Mouse (Mus musculus): Measurements from ENCODE around the gene Ptprn. TPM values are rescaled to one million over a fixed set of nuclear protein-coding genes. Genes with fewer than 3 reads are reported as not detected.

Ptprn gene
- polyA plus RNA-seq, 1 experiment from 2014 or later = 0.35 TPM

DNA sequence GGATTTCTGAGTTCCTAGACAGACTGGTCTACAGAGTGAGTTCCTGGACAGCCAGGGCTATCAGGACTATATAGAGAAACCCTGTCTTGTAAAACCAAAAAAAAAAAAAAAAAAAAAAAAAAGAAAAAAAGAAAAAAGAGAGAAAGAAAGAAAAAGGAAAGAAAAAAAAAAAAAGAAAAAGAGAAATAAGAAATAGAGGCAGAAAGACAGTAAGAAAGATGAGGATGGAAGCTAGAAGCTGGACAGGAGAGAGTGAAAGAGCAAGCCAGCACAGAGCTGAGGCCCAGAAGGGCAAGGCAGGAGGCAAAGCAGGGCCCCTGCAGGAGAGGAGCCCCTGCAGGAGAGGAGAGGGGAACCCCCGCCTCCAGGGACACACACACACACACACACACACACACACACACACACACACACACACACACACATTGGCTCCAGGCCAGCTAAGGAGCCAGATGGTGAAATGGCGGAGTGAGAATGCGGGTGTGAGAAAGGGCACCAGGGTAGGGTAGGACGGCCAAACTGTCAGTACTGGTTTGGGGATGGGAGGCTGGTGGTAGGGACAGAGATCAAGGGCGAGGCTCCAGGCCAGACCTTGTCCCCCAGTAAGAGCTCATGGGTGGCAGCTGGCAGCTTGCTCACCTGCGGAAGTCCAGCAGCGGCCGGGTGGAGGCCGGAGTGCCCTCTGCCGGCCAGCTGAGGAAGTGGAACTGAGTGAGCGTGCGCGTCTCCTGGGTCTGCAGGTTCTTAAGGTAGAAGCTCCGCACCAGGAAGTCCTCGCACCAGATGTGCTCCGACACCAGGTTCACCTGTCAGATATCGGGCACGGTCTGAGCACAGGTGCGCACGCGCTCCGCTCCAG, 13.0 kb downstream of the Ptprn start:
- ATAC-seq (ENCODE audit: insufficient number of reproducible peaks, insufficient read depth, low FRiP score, low TSS enrichment, low read depth) = no peak
- H3K36me3 ChIP-seq = no peaks in the 10 kb centered on the region
- H3K27ac ChIP-seq = no peak overlapping the region
- H3K9me3 ChIP-seq = no peaks in the 10 kb centered on the region
- H3K4me2 ChIP-seq = peak overlapping the region; percentile 51
- peak overlapping the region; percentile 27 for H3K4me3 ChIP-seq (replicated peaks)
- WGBS = 5% methylated on average over 21 of the region's 22 CpGs
- peaks cover 21% of the 10 kb centered on the region for H3K27me3 ChIP-seq
- peaks cover 25% of the 10 kb centered on the region for H3K4me1 ChIP-seq (replicated peaks)
- H3K9ac ChIP-seq (replicated peaks) = no peak overlapping the region

DNA sequence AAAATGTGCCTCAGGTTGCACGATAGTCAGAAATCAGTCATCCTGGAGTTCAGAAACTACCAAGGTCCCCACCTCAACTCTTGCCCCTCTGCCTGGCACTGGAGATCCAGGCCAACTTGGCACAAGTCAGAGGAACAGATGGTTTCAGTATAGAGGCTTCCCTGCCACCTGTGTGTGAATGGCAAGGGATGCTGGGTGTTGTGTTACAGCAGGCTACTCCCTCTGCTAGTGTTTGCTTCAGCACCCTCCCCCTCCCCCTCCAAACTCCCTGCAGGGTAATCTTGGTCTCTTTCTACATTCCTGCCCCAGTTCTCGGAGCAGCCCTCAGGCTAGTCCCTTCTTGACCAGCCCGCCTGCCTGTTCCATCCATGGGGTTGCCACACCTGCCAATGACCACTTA, 13.8 kb downstream of the Ptprn start:
- H3K4me1 ChIP-seq (replicated peaks) = peaks cover 25% of the 10 kb centered on the region
- no peak overlapping the region for H3K9ac ChIP-seq (replicated peaks)
- H3K27ac ChIP-seq = no peak overlapping the region
- no peak for ATAC-seq (ENCODE audit: insufficient number of reproducible peaks, insufficient read depth, low FRiP score, low TSS enrichment, low read depth)
- no peaks in the 10 kb centered on the region for H3K36me3 ChIP-seq
- H3K9me3 ChIP-seq = no peaks in the 10 kb centered on the region
- no peak overlapping the region for H3K4me2 ChIP-seq
- no peak overlapping the region for H3K4me3 ChIP-seq (replicated peaks)
- H3K27me3 ChIP-seq = peaks cover 17% of the 10 kb centered on the region
- WGBS = 57% methylated on average over 3 of the region's 3 CpGs

DNA sequence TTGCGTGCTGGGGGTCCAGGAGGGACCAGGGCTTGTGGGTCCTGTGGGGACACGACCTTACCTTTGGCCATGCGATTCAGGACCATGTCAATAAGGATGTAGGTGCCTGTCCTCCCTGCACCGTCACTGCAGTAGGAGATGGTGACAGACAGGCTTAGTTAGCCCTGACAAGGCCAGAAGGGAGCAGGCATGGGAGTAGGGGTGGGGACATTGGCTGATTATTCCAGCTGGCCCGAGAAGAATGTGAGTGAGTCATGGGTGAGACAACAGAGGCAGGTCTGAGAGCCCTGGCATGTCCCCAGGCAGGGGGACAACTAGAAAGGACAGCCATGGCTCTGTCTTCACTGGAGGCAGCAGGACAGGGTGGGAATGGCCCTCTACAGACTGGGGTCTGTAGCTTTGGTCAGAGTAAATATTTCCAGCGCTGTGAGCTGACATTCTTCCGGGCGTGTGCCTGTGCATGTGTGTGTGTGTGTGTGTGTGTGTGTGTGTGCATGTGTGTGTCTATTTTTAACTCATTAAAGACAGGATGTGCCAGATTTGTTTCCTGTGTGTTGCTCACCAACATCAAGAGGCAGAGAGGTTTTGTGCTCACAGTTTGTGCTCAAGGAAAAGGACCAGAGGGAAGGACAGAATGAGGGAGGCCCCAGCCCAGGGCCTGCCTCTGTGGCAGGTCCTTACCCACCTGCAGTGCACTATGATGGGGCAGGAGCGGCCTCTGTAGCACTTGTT, 16.1 kb downstream of the Ptprn start:
- H3K9me3 ChIP-seq = no peaks in the 10 kb centered on the region
- peaks cover 12% of the 10 kb centered on the region for H3K27me3 ChIP-seq
- peak overlapping the region; percentile 18; the same call in 1 of the 2 replicates for H3K9ac ChIP-seq (replicated peaks)
- no peak overlapping the region for H3K4me2 ChIP-seq
- no peak for ATAC-seq (ENCODE audit: insufficient number of reproducible peaks, insufficient read depth, low FRiP score, low TSS enrichment, low read depth)
- H3K4me1 ChIP-seq (replicated peaks) = peaks cover 25% of the 10 kb centered on the region
- peaks cover 13% of the 10 kb centered on the region; the same call in 1 of the 2 replicates for H3K36me3 ChIP-seq
- WGBS = 59% methylated on average over 9 of the region's 9 CpGs
- H3K27ac ChIP-seq = no peak overlapping the region
- H3K4me3 ChIP-seq (replicated peaks) = no peak overlapping the region

DNA sequence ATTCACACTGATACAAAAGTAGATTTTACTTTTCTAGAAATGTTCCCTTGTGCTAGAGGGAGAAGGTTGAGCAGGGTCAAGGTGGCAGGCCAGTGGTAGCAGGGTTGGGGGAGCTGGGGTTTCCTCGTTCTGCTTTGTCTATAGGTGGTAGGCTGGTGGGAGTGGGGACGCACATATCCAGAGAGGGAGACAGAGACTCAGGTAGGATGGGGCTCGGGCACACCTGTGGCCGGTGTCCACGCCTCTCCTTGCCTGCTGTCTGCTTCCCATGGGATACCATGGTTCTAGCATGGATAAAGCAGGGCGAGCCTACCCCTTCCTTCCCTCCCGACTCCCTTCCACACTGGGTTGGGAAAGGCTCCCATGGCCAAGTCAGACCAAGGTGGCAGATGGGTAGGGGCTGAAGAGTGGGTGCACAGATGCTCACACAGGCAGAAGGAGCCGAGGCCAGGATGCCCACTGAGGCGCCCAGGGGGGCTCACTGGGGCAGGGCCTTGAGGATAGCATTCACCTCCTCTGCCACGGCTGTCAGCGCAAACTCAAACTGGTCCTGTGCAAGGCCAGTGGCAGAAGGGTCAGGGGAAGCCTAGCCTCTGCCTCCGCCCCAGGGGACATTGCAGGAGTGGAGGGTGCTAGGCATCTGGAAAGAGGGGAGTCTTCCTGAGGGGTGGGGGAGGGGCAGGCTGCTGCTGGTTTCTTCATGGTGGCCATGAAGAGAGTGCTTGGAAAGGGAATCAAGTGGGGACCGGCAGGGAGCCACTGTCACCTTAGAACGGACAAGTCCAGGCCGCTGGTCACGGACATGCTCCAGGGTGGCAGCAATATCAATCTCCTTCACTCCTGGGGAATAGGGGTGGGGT, 17.0 kb downstream of the Ptprn start:
- peak overlapping the region; percentile 18; the same call in 1 of the 2 replicates for H3K9ac ChIP-seq (replicated peaks)
- H3K27me3 ChIP-seq = peaks cover 3% of the 10 kb centered on the region
- no peak for ATAC-seq (ENCODE audit: insufficient number of reproducible peaks, insufficient read depth, low FRiP score, low TSS enrichment, low read depth)

DNA sequence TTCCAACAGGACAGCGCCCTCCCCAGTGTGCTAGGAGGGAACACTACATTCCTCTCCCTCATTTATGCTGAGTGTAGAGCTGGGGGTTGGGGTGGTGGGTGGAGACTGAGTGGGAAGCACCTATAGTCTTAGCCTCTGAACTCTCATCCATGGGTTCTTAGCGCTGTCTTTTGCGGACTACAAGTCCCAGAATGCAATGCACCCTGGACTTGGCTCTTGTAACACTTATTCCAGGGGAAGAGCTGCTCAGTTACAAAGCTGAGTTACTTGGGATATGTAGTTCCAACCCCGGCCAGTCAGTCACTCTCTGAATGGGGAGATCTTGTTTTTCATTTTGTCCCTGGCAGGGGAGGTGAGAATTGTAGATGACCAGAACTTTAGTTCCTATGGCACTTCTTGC, 19.5 kb downstream of the Ptprn start:
- no peak for ATAC-seq (ENCODE audit: insufficient number of reproducible peaks, insufficient read depth, low FRiP score, low TSS enrichment, low read depth)
- H3K4me2 ChIP-seq = no peak overlapping the region

More for the DNA sequence above, 17.0 kb downstream of the Ptprn start:
- no peak overlapping the region for H3K4me2 ChIP-seq
- H3K4me3 ChIP-seq (replicated peaks) = no peak overlapping the region
- H3K27ac ChIP-seq = no peak overlapping the region
- peaks cover 21% of the 10 kb centered on the region; the same call in 1 of the 2 replicates for H3K36me3 ChIP-seq
- H3K9me3 ChIP-seq = no peaks in the 10 kb centered on the region
- H3K4me1 ChIP-seq (replicated peaks) = peaks cover 25% of the 10 kb centered on the region
- 81% methylated on average over 16 of the region's 16 CpGs for WGBS

DNA sequence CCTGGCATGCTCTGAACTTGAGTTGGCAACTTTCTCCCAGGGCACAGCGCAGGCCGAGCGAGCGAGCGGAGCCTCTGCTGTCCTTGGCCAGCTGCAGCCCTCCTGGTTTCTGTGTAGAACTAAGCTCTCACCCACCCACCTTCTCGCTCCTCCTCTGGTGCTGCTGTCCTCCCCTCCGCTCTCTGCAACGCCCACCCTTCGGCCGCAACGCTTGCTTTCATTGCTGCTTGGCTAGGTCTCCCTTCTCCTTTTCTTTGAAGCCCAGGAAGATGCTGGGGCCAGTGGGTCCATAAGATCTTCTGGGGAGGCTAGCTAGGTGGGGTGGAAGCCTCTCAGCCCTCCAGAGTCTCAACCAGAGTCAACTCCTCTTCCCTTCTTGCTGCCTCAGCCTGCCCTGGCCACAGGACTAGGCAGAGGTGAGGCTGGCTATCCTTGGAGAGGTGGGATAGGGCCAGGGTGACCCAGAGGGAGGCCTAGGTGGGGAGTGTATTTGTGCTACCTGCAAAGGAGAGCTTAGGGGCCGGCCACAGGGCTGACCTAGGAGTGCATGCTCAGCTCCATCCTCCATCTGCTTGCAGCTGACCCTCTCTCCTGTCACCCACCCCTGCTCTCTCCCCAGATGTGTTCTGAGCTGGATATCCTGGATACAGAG, 20.0 kb downstream of the Ptprn start:
- Histone ChIP-seq H3K27ac (no peak overlapping the region), H3K9ac (replicated peaks) (no peak overlapping the region), H3K4me3 (replicated peaks) (no peak overlapping the region), H3K4me2 (no peak overlapping the region), H3K4me1 (replicated peaks) (peaks cover 21% of the 10 kb centered on the region), H3K36me3 (peaks cover 41% of the 10 kb centered on the region; the same call in 1 of the 2 replicates), H3K27me3 (no peaks in the 10 kb centered on the region), H3K9me3 (no peaks in the 10 kb centered on the region)
- no peak for ATAC-seq (ENCODE audit: insufficient number of reproducible peaks, insufficient read depth, low FRiP score, low TSS enrichment, low read depth)
- WGBS = 86% methylated on average over 12 of the region's 12 CpGs

More for the DNA sequence above, 19.5 kb downstream of the Ptprn start:
- Histone ChIP-seq H3K4me1 (replicated peaks) (peaks cover 16% of the 10 kb centered on the region), H3K4me3 (replicated peaks) (no peak overlapping the region), H3K27me3 (no peaks in the 10 kb centered on the region), H3K9me3 (no peaks in the 10 kb centered on the region), H3K9ac (replicated peaks) (no peak overlapping the region), H3K27ac (no peak overlapping the region), H3K36me3 (peaks cover 36% of the 10 kb centered on the region; the same call in 1 of the 2 replicates)
- 16% methylated on average over 4 of the region's 4 CpGs for WGBS

DNA sequence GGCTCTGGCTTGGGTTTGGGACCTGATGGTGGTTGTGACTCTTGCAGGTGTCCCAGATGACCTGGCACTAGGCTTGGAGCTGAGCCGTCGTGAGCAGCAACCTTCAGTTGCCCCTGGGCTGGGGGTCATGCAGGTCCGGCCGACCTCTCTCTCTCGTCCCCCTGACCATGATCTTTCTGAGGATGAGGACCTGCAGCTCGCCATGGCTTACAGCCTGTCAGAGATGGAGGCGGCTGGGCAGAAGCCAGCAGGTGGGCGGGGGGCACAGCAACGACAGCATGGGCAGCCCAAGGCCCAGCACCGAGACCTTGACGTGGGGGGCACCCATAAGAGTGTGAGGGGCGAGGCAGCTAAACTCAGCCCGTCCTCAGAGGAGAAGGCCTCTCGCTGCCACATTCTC, 20.9 kb downstream of the Ptprn start:
- H3K9ac ChIP-seq (replicated peaks) = no peak overlapping the region
- no peak overlapping the region for H3K4me2 ChIP-seq
- no peak overlapping the region for H3K27ac ChIP-seq
- H3K4me1 ChIP-seq (replicated peaks) = peaks cover 22% of the 10 kb centered on the region
- no peaks in the 10 kb centered on the region for H3K9me3 ChIP-seq
- no peaks in the 10 kb centered on the region for H3K27me3 ChIP-seq
- peaks cover 41% of the 10 kb centered on the region; the same call in 1 of the 2 replicates for H3K36me3 ChIP-seq
- no peak for ATAC-seq (ENCODE audit: insufficient number of reproducible peaks, insufficient read depth, low FRiP score, low TSS enrichment, low read depth)
- 88% methylated on average over 14 of the region's 14 CpGs for WGBS
- H3K4me3 ChIP-seq (replicated peaks) = no peak overlapping the region

DNA sequence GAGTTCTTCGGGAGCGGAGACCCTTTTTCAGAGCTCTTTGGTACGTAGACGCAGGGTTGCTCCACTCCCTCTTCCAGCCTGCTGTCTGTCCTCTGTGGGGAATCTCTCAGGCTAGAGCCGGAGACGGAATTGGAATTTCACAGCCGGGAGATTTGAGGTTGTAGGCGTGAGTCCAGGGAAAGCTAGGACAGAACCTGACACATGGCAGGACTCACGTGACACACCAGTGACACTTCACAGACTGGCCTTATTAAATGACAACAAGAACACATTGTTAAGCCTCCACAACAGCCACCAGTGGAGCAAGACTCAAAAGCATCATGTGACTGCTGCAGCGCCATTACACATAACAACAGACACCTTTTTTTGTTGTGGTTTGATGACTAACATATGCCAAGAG, 24.7 kb downstream of the Ptprn start:
- Histone ChIP-seq H3K27me3 (no peaks in the 10 kb centered on the region), H3K36me3 (peaks cover 41% of the 10 kb centered on the region; the same call in 1 of the 2 replicates), H3K4me2 (no peak overlapping the region), H3K4me3 (replicated peaks) (no peak overlapping the region), H3K9ac (replicated peaks) (no peak overlapping the region), H3K9me3 (no peaks in the 10 kb centered on the region), H3K4me1 (replicated peaks) (peaks cover 23% of the 10 kb centered on the region), H3K27ac (peak overlapping the region; percentile 50)
- no peak for ATAC-seq (ENCODE audit: insufficient number of reproducible peaks, insufficient read depth, low FRiP score, low TSS enrichment, low read depth)
- WGBS = 56% methylated on average over 10 of the region's 10 CpGs

DNA sequence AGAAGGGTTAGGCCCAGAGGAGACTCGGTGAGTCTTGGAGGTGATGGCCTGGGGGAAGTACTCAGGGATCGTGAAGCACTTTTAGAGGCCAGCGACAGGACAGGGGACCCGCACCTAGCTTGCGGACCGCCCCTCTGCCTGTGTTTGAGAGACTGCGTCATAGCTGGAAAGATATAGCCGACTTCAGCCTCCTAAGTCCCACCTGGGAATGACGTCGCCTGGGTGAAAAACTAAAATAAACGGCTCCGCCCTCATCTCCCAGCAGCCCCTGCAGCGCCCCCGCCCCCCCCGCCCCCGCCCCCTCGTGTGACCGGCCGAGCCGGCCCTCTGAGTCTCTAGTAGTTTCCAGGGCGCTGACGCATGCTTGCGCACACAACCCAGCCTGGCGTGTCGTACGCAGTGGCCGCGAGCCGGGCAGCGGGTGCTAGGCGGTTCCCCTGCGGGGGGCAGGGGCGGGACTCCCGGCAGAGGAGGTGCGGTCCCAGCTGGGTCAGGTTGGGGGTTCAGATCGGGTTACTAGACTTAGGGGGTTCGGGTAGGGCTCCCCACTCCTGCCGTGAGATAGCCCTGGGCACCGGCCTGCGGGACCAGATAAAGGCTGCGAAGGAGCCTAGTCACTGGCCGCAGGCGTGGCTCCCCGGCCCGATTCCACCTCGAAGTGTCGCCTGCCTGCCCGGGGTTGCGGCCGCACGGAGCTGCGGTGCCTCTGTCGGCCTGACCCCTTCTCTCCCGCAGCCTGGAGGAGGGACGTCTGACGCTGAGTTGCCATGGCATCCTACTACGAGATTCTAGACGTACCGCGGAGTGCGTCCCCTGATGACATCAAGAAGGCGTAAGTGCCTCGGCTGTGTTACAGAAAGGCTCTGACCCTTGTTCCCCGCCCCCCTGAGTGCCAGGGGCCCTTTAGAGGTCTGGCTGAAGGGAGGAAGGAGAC, 27.9 kb downstream of the Ptprn start, which contains the start of gene Dnajb2:
Gene Dnajb2, plus strand, starts transcription at position 290 of the 934 bp plus-strand sequence.
- peak within 1 kb of the TSS; percentile 72 for H3K4me3 ChIP-seq (replicated peaks)
- H3K36me3 ChIP-seq = peaks cover 15% of the 10 kb centered on the region; the same call in 1 of the 2 replicates
- ATAC-seq (ENCODE audit: insufficient number of reproducible peaks, insufficient read depth, low FRiP score, low TSS enrichment, low read depth) = peak; percentile 88
- no peaks in the 10 kb centered on the region for H3K27me3 ChIP-seq
- peak within 1 kb of the TSS; percentile 79 for H3K9ac ChIP-seq (replicated peaks)
- H3K4me2 ChIP-seq = peak within 1 kb of the TSS; percentile 87
- no peaks in the 10 kb centered on the region for H3K9me3 ChIP-seq
- WGBS = under 1% methylated on average over 64 of the region's 64 CpGs
- peak within 1 kb of the TSS; percentile 85 for H3K27ac ChIP-seq
- H3K4me1 ChIP-seq (replicated peaks) = peaks cover 23% of the 10 kb centered on the region
